Mouse (Mus musculus): Measurements from ENCODE around the gene Vcp.
"Not testable (repeated sequence)": the region's sequence is repeated elsewhere in the genome, so short reads cannot be mapped to it uniquely, and the experiment has no call there.

- not testable (repeated sequence) for TF ChIP-seq CTCF (IDR thresholded peaks at IDR 0.05; ENCODE audit: borderline replicate concordance, insufficient read depth, low read length); POLR2A (IDR thresholded peaks at IDR 0.05; ENCODE audit: low read depth, low read length)
Observed at GRCm38 (mm10) chr4:42980467-42980866, 19.8 kb downstream of the Vcp start.
